Mouse (Mus musculus) thymus, postnatal 0 days (tissue): ENCODE measurements around the gene Osbp2. TPM values are rescaled to one million over a fixed set of nuclear protein-coding genes. Genes with fewer than 3 reads are reported as not detected.
A peak's percentile ranks its signal among the peaks of the same experiment; 100 is the strongest.
"Not testable (repeated sequence)": the region's sequence is repeated elsewhere in the genome, so short reads cannot be mapped to it uniquely, and the experiment has no call there.

ENCODE experiments used
- DNase-seq: peaks from one replicate; pipeline ENCODE4 v3.0.0-alpha.2; 2015; ENCODE audit warnings: low spot score
- polyA plus RNA-seq: library from polyadenylated mRNA; unstranded; fragments of >200 nt; fragmentation: Nextera tagmentation; extraction: Ambion mirVana; gene quantifications from 2 replicates; pipeline ENCODE4 v1.2.1, GENCODE M21; 2015

The Osbp2 gene
- polyA plus RNA-seq: 0.10 and 0.28 TPM in 2 replicates

- DNase-seq: peak; percentile 74
Observed at GRCm38 (mm10) chr11:3863454-3864112, at the start of gene Osbp2. Gene Osbp2 (minus strand): TSS chr11:3863903.

- peak; percentile 9 for DNase-seq
Observed at GRCm38 (mm10) chr11:3912875-3913271, 49.2 kb upstream of the Osbp2 start.

- no peak for DNase-seq
Observed at GRCm38 (mm10) chr11:3912100-3912874, 48.6 kb upstream of the Osbp2 start.

GRCm38 (mm10) chr11:3911440-3911839, 47.7 kb upstream of the Osbp2 start:
- not testable (repeated sequence) for DNase-seq

GRCm38 (mm10) chr11:3910513-3911310, 47.0 kb upstream of the Osbp2 start:
- DNase-seq: no peak

GRCm38 (mm10) chr11:3909236-3909635, 45.5 kb upstream of the Osbp2 start:
- DNase-seq: no peak

- no peak for DNase-seq
Observed at GRCm38 (mm10) chr11:3905446-3905845, 41.7 kb upstream of the Osbp2 start.

- no peak for DNase-seq
Observed at GRCm38 (mm10) chr11:3904673-3905072, 41.0 kb upstream of the Osbp2 start.

- no peak for DNase-seq
Observed at GRCm38 (mm10) chr11:3903046-3903445, 39.3 kb upstream of the Osbp2 start.

GRCm38 (mm10) chr11:3902516-3902915, 38.8 kb upstream of the Osbp2 start:
- no peak for DNase-seq

GRCm38 (mm10) chr11:3900296-3900695, 36.6 kb upstream of the Osbp2 start:
- no peak for DNase-seq

- no peak for DNase-seq
Observed at GRCm38 (mm10) chr11:3895933-3896332, 32.2 kb upstream of the Osbp2 start.

GRCm38 (mm10) chr11:3895458-3895857, 31.8 kb upstream of the Osbp2 start:
- DNase-seq: no peak

GRCm38 (mm10) chr11:3894406-3895281, 30.9 kb upstream of the Osbp2 start, which contains the start of the genes 4921536K21Rik and Dusp18:
Gene 4921536K21Rik (minus strand): TSS chr11:3895098.
Gene Dusp18 (plus strand): TSS chr11:3895240.
- DNase-seq: peak; percentile 85

- no peak for DNase-seq
Observed at GRCm38 (mm10) chr11:3893970-3894369, 30.3 kb upstream of the Osbp2 start.

- DNase-seq: no peak
Observed at GRCm38 (mm10) chr11:3887331-3887730, 23.6 kb upstream of the Osbp2 start.

GRCm38 (mm10) chr11:3883711-3884110, 20.0 kb upstream of the Osbp2 start:
- no peak for DNase-seq

GRCm38 (mm10) chr11:3879836-3880235, 16.1 kb upstream of the Osbp2 start:
- peak; percentile 78 for DNase-seq

GRCm38 (mm10) chr11:3878660-3879059, 15.0 kb upstream of the Osbp2 start:
- DNase-seq: peak; percentile 57

- no peak for DNase-seq
Observed at GRCm38 (mm10) chr11:3876419-3876818, 12.7 kb upstream of the Osbp2 start.

GRCm38 (mm10) chr11:3864343-3864742, 640 bp upstream of the Osbp2 start:
- no peak for DNase-seq
